Mouse (Mus musculus): ENCODE data around the gene Grb10. TPM values are rescaled to one million over a fixed set of nuclear protein-coding genes. Genes with fewer than 3 reads are reported as not detected.

Gene Grb10
- polyA plus RNA-seq, 1 experiment from 2014 or later = 380 TPM

- Histone ChIP-seq H3K4me3 (ENCODE audit: low read depth, low read length) (no peak overlapping the region), H3K36me3 (ENCODE audit: control insufficient read depth, insufficient read depth, low read length) (peaks cover 72% of the 10 kb centered on the region), H3K27ac (ENCODE audit: low read length) (no peak overlapping the region), H3K4me1 (ENCODE audit: control insufficient read depth, insufficient read depth, low read length) (0 out of 2 replicates have a peak, but pooled peaks cover 5% of the 10 kb centered on the region), H3K9ac (replicated peaks; ENCODE audit: low read depth, low read length) (no peak overlapping the region), H3K4me2 (replicated peaks; ENCODE audit: low read depth, low read length) (no peak overlapping the region), H3K27me3 (ENCODE audit: control insufficient read depth, insufficient read depth, low read length) (no peaks in the 10 kb centered on the region), H3K9me3 (ENCODE audit: control insufficient read depth, low read depth, low read length) (no peaks in the 10 kb centered on the region)
- ATAC-seq (ENCODE audit: insufficient number of reproducible peaks, insufficient read depth, low FRiP score, low read depth) = no peak
- 82% methylated on average over 1 of the region's 1 CpGs for WGBS
These were observed 99.9 kb downstream of the Grb10 start for GRCm38 (mm10) chr11:11938591-11938990.

- Histone ChIP-seq H3K4me1 (ENCODE audit: control insufficient read depth, insufficient read depth, low read length) (0 out of 2 replicates have a peak, but pooled peaks cover 1% of the 10 kb centered on the region), H3K9me3 (ENCODE audit: control insufficient read depth, low read depth, low read length) (no peaks in the 10 kb centered on the region), H3K4me3 (ENCODE audit: low read depth, low read length) (no peak overlapping the region), H3K9ac (replicated peaks; ENCODE audit: low read depth, low read length) (no peak overlapping the region), H3K27me3 (ENCODE audit: control insufficient read depth, insufficient read depth, low read length) (no peaks in the 10 kb centered on the region), H3K36me3 (ENCODE audit: control insufficient read depth, insufficient read depth, low read length) (peaks cover 65% of the 10 kb centered on the region), H3K27ac (ENCODE audit: low read length) (no peak overlapping the region), H3K4me2 (replicated peaks; ENCODE audit: low read depth, low read length) (no peak overlapping the region)
- ATAC-seq (ENCODE audit: insufficient number of reproducible peaks, insufficient read depth, low FRiP score, low read depth) = no peak
- WGBS = 82% methylated on average over 10 of the region's 10 CpGs
These were observed 101.0 kb downstream of the Grb10 start for GRCm38 (mm10) chr11:11937340-11938030.

GRCm38 (mm10) chr11:11934808-11935207 is 103.7 kb downstream of the Grb10 start:
- H3K36me3 ChIP-seq (ENCODE audit: control insufficient read depth, insufficient read depth, low read length) = peaks cover 67% of the 10 kb centered on the region
- H3K9ac ChIP-seq (replicated peaks; ENCODE audit: low read depth, low read length) = no peak overlapping the region
- no peaks in the 10 kb centered on the region for H3K4me1 ChIP-seq (ENCODE audit: control insufficient read depth, insufficient read depth, low read length)
- no peak overlapping the region for H3K4me3 ChIP-seq (ENCODE audit: low read depth, low read length)
- no peak overlapping the region for H3K4me2 ChIP-seq (replicated peaks; ENCODE audit: low read depth, low read length)
- H3K27me3 ChIP-seq (ENCODE audit: control insufficient read depth, insufficient read depth, low read length) = no peaks in the 10 kb centered on the region
- 77% methylated on average over 8 of the region's 8 CpGs for WGBS
- ATAC-seq (ENCODE audit: insufficient number of reproducible peaks, insufficient read depth, low FRiP score, low read depth) = no peak
- no peaks in the 10 kb centered on the region for H3K9me3 ChIP-seq (ENCODE audit: control insufficient read depth, low read depth, low read length)
- H3K27ac ChIP-seq (ENCODE audit: low read length) = no peak overlapping the region

DNA sequence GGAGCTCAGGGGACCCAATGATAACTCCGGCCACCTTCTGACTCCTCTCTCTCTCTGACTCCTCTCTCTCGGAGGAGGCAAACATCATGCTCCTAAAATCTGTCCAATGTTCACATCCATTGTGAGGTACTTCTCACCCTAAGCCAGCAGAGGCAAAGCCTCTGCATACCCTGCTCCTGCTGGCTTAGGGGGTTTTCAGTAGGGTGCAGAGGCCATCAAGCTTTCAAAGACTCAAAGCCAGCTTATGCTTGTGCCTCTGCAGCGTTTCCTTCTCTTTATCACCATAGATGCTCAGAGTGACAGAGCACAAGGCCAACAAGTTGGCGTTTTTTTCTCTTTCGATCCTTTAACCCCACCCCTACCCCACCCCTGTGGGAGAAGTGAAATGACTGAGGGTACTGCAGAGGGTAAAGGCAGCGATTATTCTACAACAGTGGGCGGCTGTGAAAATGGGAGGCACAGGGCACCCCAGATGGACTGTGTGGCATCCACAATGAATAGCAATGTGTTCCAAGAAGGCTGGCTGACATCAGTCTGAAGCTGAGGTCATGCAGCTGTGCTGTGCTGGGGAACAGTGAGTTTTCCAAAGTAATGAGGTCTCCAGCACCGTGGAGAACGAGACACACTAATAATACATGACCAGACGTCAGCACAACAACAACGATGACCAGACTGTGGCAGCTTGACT is 106.2 kb downstream of the Grb10 start:
- Histone ChIP-seq H3K9ac (replicated peaks; ENCODE audit: low read depth, low read length) (no peak overlapping the region), H3K4me3 (ENCODE audit: low read depth, low read length) (no peak overlapping the region), H3K27me3 (ENCODE audit: control insufficient read depth, insufficient read depth, low read length) (no peaks in the 10 kb centered on the region), H3K4me1 (ENCODE audit: control insufficient read depth, insufficient read depth, low read length) (no peaks in the 10 kb centered on the region), H3K27ac (ENCODE audit: low read length) (no peak overlapping the region), H3K4me2 (replicated peaks; ENCODE audit: low read depth, low read length) (no peak overlapping the region), H3K36me3 (ENCODE audit: control insufficient read depth, insufficient read depth, low read length) (peaks cover 46% of the 10 kb centered on the region), H3K9me3 (ENCODE audit: control insufficient read depth, low read depth, low read length) (no peaks in the 10 kb centered on the region)
- peak; percentile 46; the same call in 1 of the 2 replicates for ATAC-seq (ENCODE audit: insufficient number of reproducible peaks, insufficient read depth, low FRiP score, low read depth)
- WGBS = 59% methylated on average over 11 of the region's 11 CpGs

DNA sequence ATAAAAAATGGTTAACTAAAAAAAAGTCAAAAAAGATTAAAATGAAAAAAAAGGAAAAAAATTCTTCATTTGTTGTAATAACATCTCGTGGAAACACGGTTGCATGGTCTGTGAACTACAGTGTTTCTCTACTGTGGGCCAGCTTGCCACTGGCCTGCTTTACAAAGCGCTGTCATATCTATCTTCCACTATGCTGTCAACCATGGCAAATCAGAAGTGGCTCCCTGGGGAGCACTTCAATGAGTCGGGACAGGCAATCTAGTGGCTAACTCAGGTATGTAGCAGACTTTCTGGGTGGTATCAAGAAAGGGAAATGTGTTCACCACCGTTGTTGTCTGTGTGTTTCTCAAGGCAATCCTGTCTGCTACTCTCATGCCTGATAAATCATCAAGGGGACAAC is 106.8 kb downstream of the Grb10 start:
- Histone ChIP-seq H3K4me3 (ENCODE audit: low read depth, low read length) (no peak overlapping the region), H3K4me2 (replicated peaks; ENCODE audit: low read depth, low read length) (no peak overlapping the region), H3K9ac (replicated peaks; ENCODE audit: low read depth, low read length) (no peak overlapping the region), H3K9me3 (ENCODE audit: control insufficient read depth, low read depth, low read length) (no peaks in the 10 kb centered on the region), H3K27me3 (ENCODE audit: control insufficient read depth, insufficient read depth, low read length) (no peaks in the 10 kb centered on the region), H3K36me3 (ENCODE audit: control insufficient read depth, insufficient read depth, low read length) (peaks cover 41% of the 10 kb centered on the region), H3K4me1 (ENCODE audit: control insufficient read depth, insufficient read depth, low read length) (no peaks in the 10 kb centered on the region), H3K27ac (ENCODE audit: low read length) (no peak overlapping the region; the same call in 1 of the 2 replicates)
- ATAC-seq (ENCODE audit: insufficient number of reproducible peaks, insufficient read depth, low FRiP score, low read depth) = no peak
- WGBS = 73% methylated on average over 5 of the region's 5 CpGs

DNA sequence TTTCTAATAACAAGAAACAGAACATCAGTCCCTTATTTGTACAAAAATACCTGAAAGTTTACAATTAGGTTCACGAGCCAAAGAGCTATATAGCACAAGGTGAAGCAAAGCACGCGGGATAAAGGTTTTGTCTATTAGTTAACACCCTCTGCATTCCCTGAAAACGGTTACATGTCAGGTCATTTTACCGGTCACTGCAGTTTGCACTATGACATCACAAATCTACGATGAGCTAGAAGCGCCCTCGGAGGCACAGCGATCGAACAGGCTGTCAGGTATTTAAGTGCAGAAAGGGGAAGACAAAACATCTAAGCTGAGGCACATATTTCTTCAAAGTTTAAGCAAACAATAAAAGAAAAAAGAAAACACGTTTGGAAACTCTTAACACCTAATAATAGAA is 108.0 kb downstream of the Grb10 start:
- Histone ChIP-seq H3K4me3 (ENCODE audit: low read depth, low read length) (no peak overlapping the region), H3K9ac (replicated peaks; ENCODE audit: low read depth, low read length) (no peak overlapping the region), H3K27me3 (ENCODE audit: control insufficient read depth, insufficient read depth, low read length) (no peaks in the 10 kb centered on the region), H3K9me3 (ENCODE audit: control insufficient read depth, low read depth, low read length) (no peaks in the 10 kb centered on the region), H3K27ac (ENCODE audit: low read length) (no peak overlapping the region), H3K4me2 (replicated peaks; ENCODE audit: low read depth, low read length) (no peak overlapping the region), H3K4me1 (ENCODE audit: control insufficient read depth, insufficient read depth, low read length) (no peaks in the 10 kb centered on the region), H3K36me3 (ENCODE audit: control insufficient read depth, insufficient read depth, low read length) (peaks cover 30% of the 10 kb centered on the region)
- 81% methylated on average over 11 of the region's 11 CpGs for WGBS
- no peak for ATAC-seq (ENCODE audit: insufficient number of reproducible peaks, insufficient read depth, low FRiP score, low read depth)

GRCm38 (mm10) chr11:11929059-11929458 is 109.4 kb downstream of the Grb10 start:
- H3K36me3 ChIP-seq (ENCODE audit: control insufficient read depth, insufficient read depth, low read length) = peaks cover 19% of the 10 kb centered on the region
- H3K9me3 ChIP-seq (ENCODE audit: control insufficient read depth, low read depth, low read length) = no peaks in the 10 kb centered on the region
- no peaks in the 10 kb centered on the region for H3K27me3 ChIP-seq (ENCODE audit: control insufficient read depth, insufficient read depth, low read length)
- no peak overlapping the region for H3K27ac ChIP-seq (ENCODE audit: low read length)
- no peak overlapping the region for H3K4me3 ChIP-seq (ENCODE audit: low read depth, low read length)
- no peak for ATAC-seq (ENCODE audit: insufficient number of reproducible peaks, insufficient read depth, low FRiP score, low read depth)
- no peak overlapping the region for H3K4me2 ChIP-seq (replicated peaks; ENCODE audit: low read depth, low read length)
- H3K4me1 ChIP-seq (ENCODE audit: control insufficient read depth, insufficient read depth, low read length) = no peaks in the 10 kb centered on the region
- no peak overlapping the region for H3K9ac ChIP-seq (replicated peaks; ENCODE audit: low read depth, low read length)
- WGBS = 91% methylated on average over 3 of the region's 3 CpGs

GRCm38 (mm10) chr11:11928586-11928985 is 109.9 kb downstream of the Grb10 start:
- 85% methylated on average over 2 of the region's 2 CpGs for WGBS
- no peak overlapping the region for H3K4me2 ChIP-seq (replicated peaks; ENCODE audit: low read depth, low read length)
- no peak overlapping the region for H3K9ac ChIP-seq (replicated peaks; ENCODE audit: low read depth, low read length)
- no peaks in the 10 kb centered on the region for H3K9me3 ChIP-seq (ENCODE audit: control insufficient read depth, low read depth, low read length)
- ATAC-seq (ENCODE audit: insufficient number of reproducible peaks, insufficient read depth, low FRiP score, low read depth) = no peak
- no peak overlapping the region for H3K27ac ChIP-seq (ENCODE audit: low read length)
- H3K27me3 ChIP-seq (ENCODE audit: control insufficient read depth, insufficient read depth, low read length) = no peaks in the 10 kb centered on the region
- H3K4me1 ChIP-seq (ENCODE audit: control insufficient read depth, insufficient read depth, low read length) = no peaks in the 10 kb centered on the region
- no peak overlapping the region for H3K4me3 ChIP-seq (ENCODE audit: low read depth, low read length)
- H3K36me3 ChIP-seq (ENCODE audit: control insufficient read depth, insufficient read depth, low read length) = peaks cover 15% of the 10 kb centered on the region; the same call in 1 of the 2 replicates

All from stomach, embryonic 14.5 days (tissue).